Mouse (Mus musculus) lung, postnatal 0 days (tissue): Measurements from ENCODE around the gene Cacna2d2.

Experiments used
- CTCF ChIP-seq: IDR thresholded peaks from 2 replicates; pipeline ENCODE4 v1.5.1; 2016; ENCODE audit warnings: antibody characterized with exemption, mild to moderate bottlenecking
- EP300 ChIP-seq: IDR thresholded peaks from 2 replicates; pipeline ENCODE4 v1.6.1; 2016; ENCODE audit warnings: antibody characterized with exemption, mild to moderate bottlenecking, control low read depth

- TF ChIP-seq CTCF (no peak), EP300 (no peak)
These were observed 139.3 kb downstream of the Cacna2d2 start for GRCm38 (mm10) chr9:107538711-107539110.
